Mouse (Mus musculus): Measurements from ENCODE around the gene Plxnd1.

Plxnd1 gene

DNA sequence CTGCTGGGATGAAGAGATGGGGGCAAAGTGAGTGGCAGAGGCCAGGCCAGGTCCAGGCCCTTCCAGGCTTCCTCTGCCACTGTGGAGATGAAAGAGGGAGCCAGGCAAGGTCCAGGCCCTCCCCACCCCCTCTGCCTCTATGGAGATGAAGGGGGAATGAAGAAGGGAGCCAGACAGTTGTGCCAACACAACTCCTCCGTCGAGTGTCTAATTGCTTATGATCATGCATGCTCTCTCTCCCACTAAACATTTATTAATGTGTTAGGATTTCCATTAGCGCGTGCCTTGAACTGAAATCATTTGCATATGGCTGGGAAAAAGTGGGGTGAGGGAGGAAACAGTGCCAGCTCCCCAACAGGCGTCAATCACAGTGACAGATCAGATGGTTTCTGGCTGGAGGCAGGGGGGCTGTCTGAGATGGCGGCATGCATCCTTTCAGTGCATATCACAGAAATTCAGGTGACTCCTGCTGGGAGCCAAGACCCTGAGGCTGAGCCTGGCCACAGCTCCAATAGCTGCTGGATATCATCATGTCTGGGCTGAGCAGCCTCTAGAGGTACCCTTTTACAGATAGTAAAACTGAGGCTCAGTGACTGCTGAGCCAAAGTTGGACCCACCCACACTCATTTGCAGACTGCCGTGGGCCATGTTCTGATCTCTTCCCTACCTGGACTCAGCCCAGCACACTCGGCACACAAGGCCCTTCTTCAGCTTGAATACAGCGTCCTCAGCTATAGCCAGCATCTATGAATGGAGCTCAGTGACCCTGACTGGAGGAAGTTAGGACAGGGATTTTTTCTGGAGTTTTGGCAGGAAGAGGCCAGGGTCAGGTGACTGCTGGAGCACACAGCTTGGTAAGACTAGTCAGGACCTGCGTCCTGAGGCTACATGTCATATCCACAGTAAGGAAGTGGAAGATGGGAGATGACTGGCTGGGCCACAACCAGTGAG is 67.2 kb downstream of the Plxnd1 start:
- no peak for DNase-seq (ENCODE audit: extremely low spot score, low read depth, low spot score)

DNA sequence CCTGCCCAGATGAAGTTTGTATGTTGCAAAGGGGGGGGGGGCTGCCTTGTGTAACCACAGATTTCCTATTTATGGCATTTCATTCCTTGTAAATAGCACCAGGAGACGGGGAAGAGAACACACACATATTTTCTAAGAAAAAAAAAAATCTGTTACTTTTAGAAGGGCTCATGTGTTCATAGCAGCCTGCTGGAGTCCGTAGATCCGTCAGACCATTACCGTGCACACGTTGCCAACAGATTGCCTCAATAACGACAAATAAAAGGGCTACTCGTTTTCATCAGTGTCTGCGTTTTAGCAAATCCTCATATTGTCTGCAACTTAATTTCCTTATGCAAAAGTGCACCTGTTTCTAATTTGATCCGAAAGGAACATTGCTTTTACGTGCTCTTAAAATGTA is 68.4 kb downstream of the Plxnd1 start:
- DNase-seq (ENCODE audit: extremely low spot score, low read depth, low spot score), result no peak

DNA sequence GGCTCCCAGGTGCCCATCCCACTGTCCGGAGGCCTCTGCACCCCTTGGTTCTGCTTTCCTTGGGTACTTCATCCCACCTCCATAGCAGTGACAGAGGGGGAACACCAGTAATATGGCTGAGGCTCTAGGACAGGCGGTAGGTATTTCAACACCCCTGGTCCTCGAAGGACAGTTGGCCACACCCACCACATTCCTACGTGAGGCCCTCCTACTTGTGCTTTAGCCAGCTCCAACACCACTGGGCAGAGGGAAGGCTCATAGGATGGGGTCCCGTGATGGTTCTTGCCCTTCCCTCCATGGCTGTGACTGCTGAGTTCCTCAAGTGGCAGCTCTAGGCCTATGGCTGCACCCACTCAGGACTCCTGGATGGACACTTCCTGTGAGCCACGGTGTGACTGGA is 70.0 kb downstream of the Plxnd1 start:
- no peak for DNase-seq (ENCODE audit: extremely low spot score, low read depth, low spot score)

DNA sequence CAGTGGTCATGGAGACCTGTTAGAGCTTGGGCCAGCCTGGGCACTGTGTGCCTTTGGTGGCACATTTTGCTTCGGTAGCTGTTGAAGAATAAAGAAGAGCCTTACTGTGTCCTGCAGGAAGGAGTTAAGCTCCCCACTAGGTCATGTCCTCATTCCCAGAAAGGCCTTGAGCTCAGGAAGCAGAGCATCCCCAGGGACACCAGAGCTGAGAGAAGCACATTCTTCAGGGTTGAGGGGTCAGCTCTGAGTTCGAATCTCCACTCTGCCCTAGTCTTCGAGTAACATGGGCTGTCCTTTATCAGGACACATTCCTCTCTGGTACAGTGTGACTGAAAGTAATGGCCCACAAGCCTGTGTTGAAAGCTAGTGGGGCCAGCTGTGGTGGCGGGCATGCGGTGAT is 74.9 kb downstream of the Plxnd1 start:
- DNase-seq (ENCODE audit: extremely low spot score, low read depth, low spot score), result no peak

DNA sequence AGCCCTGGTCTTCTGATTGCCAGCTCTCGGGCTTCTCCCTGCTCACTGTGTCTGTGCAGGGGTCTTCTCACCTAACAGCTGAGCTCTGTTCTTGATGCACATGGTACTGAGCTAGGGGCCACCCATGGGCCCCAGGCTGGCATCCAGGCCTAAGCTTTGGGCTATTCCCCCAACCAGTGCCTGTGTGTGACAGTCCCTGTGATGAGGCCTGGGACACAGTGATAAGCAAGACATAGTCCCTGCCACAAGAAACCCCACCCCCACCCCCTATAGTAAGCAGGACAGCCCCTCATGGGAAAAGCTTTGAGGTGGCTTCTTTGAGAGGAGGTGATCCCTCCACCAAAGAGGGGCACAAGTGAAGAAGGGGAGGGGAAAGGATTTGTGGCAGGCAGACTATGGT is 76.2 kb downstream of the Plxnd1 start:
- DNase-seq (ENCODE audit: extremely low spot score, low read depth, low spot score), result no peak

DNA sequence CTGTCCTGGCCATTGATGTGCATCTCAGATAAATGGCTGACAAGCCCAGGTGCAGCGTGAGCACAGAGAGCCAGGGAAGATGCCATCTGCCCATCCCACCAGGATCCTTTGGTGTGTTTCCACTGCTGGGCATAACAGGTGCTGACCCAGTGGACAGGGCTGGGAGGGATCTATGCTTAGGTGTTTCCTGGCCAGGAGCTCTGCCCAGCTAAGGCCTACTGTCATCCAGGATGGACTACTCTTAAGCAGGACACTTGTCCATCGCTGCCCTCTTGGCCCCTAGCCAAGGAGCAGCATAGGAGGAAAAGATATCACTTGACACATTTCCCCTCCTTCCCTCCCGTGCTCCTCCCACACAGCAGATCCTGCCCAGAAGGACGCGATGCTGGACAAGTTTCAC is 78.2 kb downstream of the Plxnd1 start:
- no peak for DNase-seq (ENCODE audit: extremely low spot score, low read depth, low spot score)

DNA sequence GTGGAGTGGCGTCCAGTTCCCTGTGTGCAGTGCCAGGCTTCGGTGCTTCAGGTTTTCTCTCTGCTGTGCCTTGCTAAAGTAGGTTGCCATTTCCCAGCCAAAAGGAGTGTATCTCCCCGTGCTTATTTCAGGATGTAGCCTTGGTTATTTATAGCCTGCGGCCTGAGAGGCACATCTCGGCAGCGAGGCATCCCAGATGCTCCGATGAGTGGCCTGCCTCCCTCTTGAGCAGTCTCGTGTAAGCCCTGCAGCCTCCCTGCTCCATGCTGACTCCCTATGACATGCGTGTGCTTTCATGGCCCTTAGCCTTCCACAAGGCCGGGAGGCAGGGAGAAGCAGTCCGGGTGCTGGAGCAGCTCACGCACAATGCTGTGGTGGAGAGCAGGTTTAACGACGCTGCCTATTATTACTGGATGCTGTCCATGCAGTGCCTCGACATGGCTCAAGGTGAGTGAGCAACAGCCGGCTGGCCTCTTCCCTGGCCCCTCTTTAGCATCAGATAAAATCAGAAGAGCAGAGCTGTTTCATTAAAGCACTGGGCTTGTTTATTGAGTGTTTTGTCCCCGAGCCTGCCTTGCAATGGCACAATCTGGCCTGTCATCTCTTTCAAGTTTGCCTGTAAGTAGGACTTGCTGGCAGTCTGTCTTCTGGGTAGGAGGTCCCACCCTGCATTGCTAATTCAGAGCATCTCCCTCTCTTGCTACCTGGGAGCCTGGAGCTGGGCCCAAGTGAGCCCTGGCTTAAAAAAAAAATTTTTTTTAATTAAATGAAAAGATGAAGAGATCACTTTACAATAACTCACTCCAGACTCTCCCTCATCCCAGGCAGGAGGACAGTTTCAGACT is 79.0 kb downstream of the Plxnd1 start:
- no peak for DNase-seq (ENCODE audit: extremely low spot score, low read depth, low spot score)

DNA sequence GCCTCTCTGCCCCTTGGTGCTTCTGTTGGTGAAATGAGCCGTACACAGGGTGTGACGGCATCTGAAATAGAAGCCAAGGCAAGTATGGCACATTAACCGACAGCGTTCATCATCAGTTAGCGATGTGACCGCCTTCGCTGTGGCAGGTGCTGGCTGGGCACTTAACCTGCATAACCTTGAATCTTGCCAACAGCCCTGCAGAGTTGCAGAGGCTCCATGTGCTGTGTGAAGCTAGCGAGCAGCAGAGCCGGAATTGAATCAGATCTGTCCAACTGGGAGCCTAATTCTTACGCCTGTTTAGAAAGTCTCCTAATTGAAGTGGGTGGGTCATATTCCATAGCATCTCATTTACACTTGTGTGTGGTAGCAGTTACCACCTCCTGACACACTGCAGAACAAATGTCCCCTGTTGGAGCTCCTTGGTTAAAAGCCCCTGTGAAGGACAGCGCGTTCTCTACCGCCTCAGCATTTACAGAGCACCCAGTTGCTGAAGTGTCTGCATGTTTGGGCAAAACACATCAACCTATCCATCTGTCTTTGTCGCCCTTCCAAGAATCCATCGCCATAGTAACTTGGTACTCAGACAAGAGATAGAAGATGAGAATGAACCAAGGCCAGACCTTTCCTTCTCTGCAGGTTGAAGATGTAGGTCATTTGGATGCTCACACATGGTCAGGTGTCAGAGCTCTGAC is 80.1 kb downstream of the Plxnd1 start:
- DNase-seq (ENCODE audit: extremely low spot score, low read depth, low spot score), result no peak

DNA sequence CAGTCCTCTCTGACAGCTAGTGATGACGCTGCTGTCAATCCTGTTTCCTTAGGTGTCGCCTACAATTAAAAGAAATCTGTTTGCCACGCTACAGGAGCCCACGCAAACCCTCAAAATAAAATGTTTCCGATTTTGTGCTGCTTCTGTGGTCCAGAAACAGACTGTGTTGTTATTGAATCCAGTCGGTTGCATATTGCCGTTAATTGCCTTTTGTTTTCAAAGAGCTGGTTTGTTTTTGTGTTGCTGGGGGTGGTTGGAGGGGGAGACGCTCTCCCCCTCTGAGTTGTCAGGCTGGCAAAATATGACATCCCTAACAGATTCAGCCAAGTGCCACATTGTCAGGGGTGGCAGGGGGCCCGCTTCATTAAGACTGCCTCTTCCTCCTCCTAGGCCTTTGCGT is 81.3 kb downstream of the Plxnd1 start:
- no peak for DNase-seq (ENCODE audit: extremely low spot score, low read depth, low spot score)

DNA sequence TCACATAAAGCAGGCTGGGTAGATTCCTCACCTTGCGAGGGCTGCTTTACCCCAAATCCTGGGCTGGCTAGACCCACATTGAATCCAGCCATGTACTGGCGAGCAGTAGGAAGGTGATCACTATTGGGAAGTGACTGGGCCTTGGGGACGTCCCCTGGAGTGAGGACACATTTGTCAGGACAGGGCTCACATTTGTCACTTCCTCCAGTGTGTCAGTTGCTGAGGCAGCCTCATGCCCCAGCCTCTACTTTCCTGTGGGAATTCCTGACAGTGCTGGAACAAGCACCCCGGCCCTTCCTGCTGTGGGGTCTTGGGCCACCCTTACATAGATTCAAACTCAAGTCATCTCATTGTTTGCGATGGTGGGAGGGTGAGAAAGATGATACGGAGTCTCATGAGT is 83.0 kb downstream of the Plxnd1 start:
- DNase-seq (ENCODE audit: extremely low spot score, low read depth, low spot score), result no peak

DNA sequence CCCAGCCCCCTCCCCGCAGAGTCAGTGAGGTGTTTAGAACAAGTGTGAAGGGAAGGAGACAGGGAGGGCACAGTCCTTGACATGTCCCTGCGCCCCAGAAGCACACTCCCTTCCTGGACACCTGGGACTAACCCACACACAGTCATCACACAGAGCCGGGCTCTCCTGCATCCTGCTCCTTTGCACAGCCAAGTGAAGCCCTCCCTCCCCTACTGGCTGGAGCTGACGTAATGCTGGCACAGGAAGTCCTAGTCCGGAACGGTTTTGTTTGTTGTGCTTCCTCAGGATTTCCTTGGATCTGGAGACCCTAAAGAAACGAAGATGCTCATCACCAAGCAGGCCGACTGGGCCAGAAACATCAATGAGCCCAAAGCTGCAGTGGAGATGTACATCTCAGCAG is 84.9 kb downstream of the Plxnd1 start:
- DNase-seq (ENCODE audit: extremely low spot score, low read depth, low spot score), result no peak

DNA sequence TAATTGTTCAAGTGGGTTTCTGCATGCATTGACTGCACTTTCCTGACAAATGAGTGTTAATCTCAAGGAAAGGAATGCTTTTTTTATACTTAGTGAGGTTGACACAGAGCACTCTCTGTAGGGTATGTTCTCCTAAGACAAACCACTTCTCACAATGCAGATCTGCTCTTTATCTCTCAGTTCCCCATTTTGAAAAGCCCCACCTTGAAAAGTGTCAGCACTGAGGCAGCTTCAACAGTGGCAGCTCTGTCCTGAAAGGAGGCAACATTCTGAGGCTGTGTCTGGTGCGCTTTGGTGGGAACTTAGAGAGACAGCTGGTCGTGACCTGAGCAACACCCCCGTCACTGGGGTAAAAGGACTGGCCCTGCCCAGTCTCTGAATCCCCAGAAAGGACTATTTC is 85.8 kb downstream of the Plxnd1 start:
- DNase-seq (ENCODE audit: extremely low spot score, low read depth, low spot score), result no peak

DNA sequence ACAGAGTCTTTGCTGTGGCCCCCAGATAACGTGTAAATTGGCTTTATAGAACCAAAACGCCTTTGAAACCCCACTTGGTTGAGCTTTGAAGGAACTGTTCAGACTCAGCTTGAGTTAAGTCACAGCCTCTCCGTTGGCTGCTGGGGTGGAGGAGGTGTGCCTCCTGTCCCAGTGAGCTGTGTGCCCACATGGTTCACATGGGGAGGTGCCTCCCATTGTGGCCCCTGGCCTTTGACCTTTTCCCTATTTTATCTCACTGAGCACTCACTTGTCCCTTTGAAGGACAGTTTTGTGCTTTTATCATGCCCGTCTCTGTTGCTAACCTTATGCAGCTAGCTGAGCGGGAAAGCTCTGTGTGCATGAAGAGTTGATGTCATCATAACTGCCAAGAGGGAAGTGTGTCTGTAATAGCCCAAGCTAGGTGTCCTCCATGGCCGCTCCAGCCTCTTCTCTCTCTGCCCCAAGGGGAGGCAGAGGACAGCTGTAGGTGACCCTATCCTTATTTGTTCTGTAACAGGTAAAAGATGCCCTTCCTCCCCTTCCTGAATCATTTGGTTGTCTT is 86.3 kb downstream of the Plxnd1 start:
- no peak for DNase-seq (ENCODE audit: extremely low spot score, low read depth, low spot score)

DNA sequence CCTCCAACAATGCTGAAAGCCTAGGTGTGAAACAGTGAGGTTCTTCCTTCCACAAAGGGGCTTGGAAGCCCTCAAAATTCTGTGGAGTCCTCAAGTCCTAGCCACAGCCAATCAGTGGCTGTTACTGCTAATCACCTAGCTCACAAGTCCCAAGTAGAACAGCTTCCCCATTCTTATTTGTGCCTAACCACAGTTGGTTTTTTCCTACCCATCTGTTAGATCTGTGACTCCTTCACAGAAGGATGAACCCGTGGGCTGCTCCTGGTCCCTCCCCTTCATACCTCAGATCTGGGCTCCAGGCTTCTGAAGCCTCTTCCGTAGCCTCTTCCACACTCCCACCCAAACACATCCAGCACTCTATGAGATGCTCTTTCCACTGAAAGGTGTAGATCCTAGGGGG is 87.9 kb downstream of the Plxnd1 start:
- DNase-seq (ENCODE audit: extremely low spot score, low read depth, low spot score), result no peak

DNA sequence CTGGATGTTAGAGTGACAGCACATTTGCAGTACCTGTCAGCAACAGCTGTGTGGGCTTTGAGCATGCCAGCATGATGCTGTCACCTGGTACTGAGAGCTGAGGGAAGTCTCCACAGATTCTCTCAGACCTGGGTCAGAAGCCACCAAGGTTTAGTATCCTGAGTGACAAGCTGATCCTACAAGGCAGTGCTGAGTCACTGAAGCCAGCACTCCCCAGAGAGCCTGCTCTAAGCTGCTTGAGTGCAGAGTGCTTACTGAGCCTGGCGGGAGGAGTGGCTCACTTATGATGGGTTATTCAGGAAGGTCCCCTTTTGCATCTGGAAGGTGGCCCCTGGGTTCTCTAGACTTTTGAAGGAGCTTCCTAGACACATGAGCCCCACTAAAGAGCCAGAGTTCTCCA is 88.3 kb downstream of the Plxnd1 start:
- no peak for DNase-seq (ENCODE audit: extremely low spot score, low read depth, low spot score)

DNA sequence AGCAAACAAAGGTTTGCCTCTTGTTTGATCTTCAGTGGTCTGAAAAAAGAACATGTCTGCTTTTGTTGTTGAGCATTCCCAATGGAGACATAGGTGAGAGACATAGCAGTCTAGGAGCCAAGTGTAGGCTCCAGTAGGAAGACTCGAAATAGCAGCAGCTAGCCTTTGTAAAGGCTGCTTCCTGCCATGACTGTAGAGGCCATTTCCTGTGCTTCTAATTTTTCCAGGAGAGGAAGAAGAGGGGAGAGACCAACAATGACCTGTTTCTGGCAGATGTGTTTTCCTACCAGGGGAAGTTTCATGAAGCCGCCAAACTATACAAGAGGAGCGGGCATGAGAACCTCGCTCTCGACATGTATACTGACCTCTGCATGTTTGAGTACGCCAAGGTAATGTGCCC is 89.2 kb downstream of the Plxnd1 start:
- DNase-seq (ENCODE audit: extremely low spot score, low read depth, low spot score), result no peak

All from hindlimb bud, embryonic 11.5 days (tissue).